ENCODE assay signal across 7 mouse cellular contexts in genomic region chrX:75095369-75096162, GRCm38 (mm10). TPM values are rescaled to one million over a fixed set of nuclear protein-coding genes. Genes with fewer than 3 reads are reported as not detected.
DNase-seq lines count a peak whose midpoint lies in the region; ATAC-seq lines count a peak whose summit lies in the region.

Gene Dkc1, plus strand, starts transcription at chrX:75095854.

- ATAC-seq in embryonic facial prominence, embryonic 11.5 days (replicated peaks; ENCODE audit: insufficient number of reproducible peaks, low FRiP score, low TSS enrichment, low read depth) = peak; percentile 99
- peak; percentile 97 for ATAC-seq in granulocyte monocyte progenitor cell, adult 5-6 weeks (replicated peaks; ENCODE audit: poor library complexity, severe bottlenecking)
- peak; percentile 99 for ATAC-seq in midbrain, embryonic 13.5 days

- WGBS in embryonic facial prominence, embryonic 11.5 days = 17% methylated on average over 29 of the region's 29 CpGs
- 14% methylated on average over 29 of the region's 29 CpGs for WGBS in limb, embryonic 10.5 days
- 27% methylated on average over 29 of the region's 29 CpGs for WGBS in midbrain, embryonic 13.5 days

- DNase-seq in adrenal gland, postnatal 14 days = peak; percentile 95
- DNase-seq in embryonic facial prominence, embryonic 11.5 days (ENCODE audit: low spot score) = peak; percentile 87
- peak; percentile 96 for DNase-seq in kidney, adult 11 months
- DNase-seq in limb, embryonic 10.5 days (ENCODE audit: low spot score) = peak; percentile 79
- DNase-seq in spleen, adult 12 weeks (ENCODE audit: low spot score) = peak; percentile 88

- H3K27me3 ChIP-seq in embryonic facial prominence, embryonic 11.5 days (ENCODE audit: control insufficient read depth, insufficient read depth, low read length) = no peaks in the 10 kb centered on the region
- H3K27me3 ChIP-seq in limb, embryonic 10.5 days (ENCODE audit: low read depth, poor library complexity, severe bottlenecking) = no peaks in the 10 kb centered on the region
- no peaks in the 10 kb centered on the region for H3K27me3 ChIP-seq in midbrain, embryonic 13.5 days

- peak within 1 kb of the TSS; percentile 71 for H3K9ac ChIP-seq in embryonic facial prominence, embryonic 11.5 days (replicated peaks; ENCODE audit: low read length)
- peak within 1 kb of the TSS; percentile 61 for H3K9ac ChIP-seq in midbrain, embryonic 13.5 days (replicated peaks)

- no peak within 1 kb of the TSS for H3K27ac ChIP-seq in embryonic facial prominence, embryonic 11.5 days (replicated peaks; ENCODE audit: low read depth, low read length)
- H3K27ac ChIP-seq in limb, embryonic 10.5 days = peak within 1 kb of the TSS; percentile 89
- peak within 1 kb of the TSS; percentile 69 for H3K27ac ChIP-seq in midbrain, embryonic 13.5 days

- no peaks in the 10 kb centered on the region for H3K9me3 ChIP-seq in embryonic facial prominence, embryonic 11.5 days (replicated peaks; ENCODE audit: control insufficient read depth, low read length)
- no peaks in the 10 kb centered on the region for H3K9me3 ChIP-seq in limb, embryonic 10.5 days (replicated peaks)
- no peaks in the 10 kb centered on the region for H3K9me3 ChIP-seq in midbrain, embryonic 13.5 days

- H3K36me3 ChIP-seq in embryonic facial prominence, embryonic 11.5 days (replicated peaks; ENCODE audit: control insufficient read depth, insufficient read depth, low read depth, low read length) = no peaks in the 10 kb centered on the region
- H3K36me3 ChIP-seq in limb, embryonic 10.5 days = peaks cover 24% of the 10 kb centered on the region
- 0 out of 2 replicates have a peak, but pooled peaks cover 5% of the 10 kb centered on the region for H3K36me3 ChIP-seq in midbrain, embryonic 13.5 days

- no peaks in the 10 kb centered on the region for H3K4me1 ChIP-seq in embryonic facial prominence, embryonic 11.5 days (ENCODE audit: control insufficient read depth, insufficient read depth, low read length)
- H3K4me1 ChIP-seq in limb, embryonic 10.5 days = no peaks in the 10 kb centered on the region
- H3K4me1 ChIP-seq in midbrain, embryonic 13.5 days (replicated peaks) = peaks cover 8% of the 10 kb centered on the region

- H3K4me2 ChIP-seq in embryonic facial prominence, embryonic 11.5 days (ENCODE audit: low read depth, low read length) = peak within 1 kb of the TSS; percentile 36
- H3K4me2 ChIP-seq in midbrain, embryonic 13.5 days (replicated peaks) = peak within 1 kb of the TSS; percentile 57

- peak within 1 kb of the TSS; percentile 51 for H3K4me3 ChIP-seq in embryonic facial prominence, embryonic 11.5 days (ENCODE audit: low read depth, low read length)
- H3K4me3 ChIP-seq in limb, embryonic 10.5 days = peak within 1 kb of the TSS; percentile 60
- H3K4me3 ChIP-seq in midbrain, embryonic 13.5 days (replicated peaks) = peak within 1 kb of the TSS; percentile 57

RNA-seq across cellular contexts. Expression of gene Dkc1, which starts in this region (rescaled TPM):
- 45.7 and 57.9 TPM in 2 replicates for total RNA-seq in adrenal gland, postnatal 14 days (2021)
- 134 and 143 TPM in 2 replicates for polyA plus RNA-seq in embryonic facial prominence, embryonic 11.5 days (2014; fragmentation: Nextera tagmentation; extraction: Ambion mirVana)
- total RNA-seq in granulocyte monocyte progenitor cell, adult 5-6 weeks (2014; fragmentation: Nextera tagmentation) = 174 and 211 TPM in 2 replicates
- total RNA-seq in granulocyte monocyte progenitor cell, adult 5-6 weeks (2017) = 396 and 439 TPM in 2 replicates
- polyA plus RNA-seq in limb, embryonic 10.5 days (2016; fragmentation: Nextera tagmentation; extraction: Ambion mirVana) = 212 and 261 TPM in 2 replicates
- 84.7 and 101 TPM in 2 replicates for polyA plus RNA-seq in midbrain, embryonic 13.5 days (2015; fragmentation: Nextera tagmentation; extraction: Ambion mirVana)
